Mouse (Mus musculus): ENCODE results near the gene Dnah7b. TPM values are rescaled to one million over a fixed set of nuclear protein-coding genes. Genes with fewer than 3 reads are reported as not detected.
"Not testable (repeated sequence)": the region's sequence is repeated elsewhere in the genome, so short reads cannot be mapped to it uniquely, and the experiment has no call there.

The Dnah7b gene
- total RNA-seq, 2 experiments from 2014 or later: 0.64 to 0.69 TPM

DNA sequence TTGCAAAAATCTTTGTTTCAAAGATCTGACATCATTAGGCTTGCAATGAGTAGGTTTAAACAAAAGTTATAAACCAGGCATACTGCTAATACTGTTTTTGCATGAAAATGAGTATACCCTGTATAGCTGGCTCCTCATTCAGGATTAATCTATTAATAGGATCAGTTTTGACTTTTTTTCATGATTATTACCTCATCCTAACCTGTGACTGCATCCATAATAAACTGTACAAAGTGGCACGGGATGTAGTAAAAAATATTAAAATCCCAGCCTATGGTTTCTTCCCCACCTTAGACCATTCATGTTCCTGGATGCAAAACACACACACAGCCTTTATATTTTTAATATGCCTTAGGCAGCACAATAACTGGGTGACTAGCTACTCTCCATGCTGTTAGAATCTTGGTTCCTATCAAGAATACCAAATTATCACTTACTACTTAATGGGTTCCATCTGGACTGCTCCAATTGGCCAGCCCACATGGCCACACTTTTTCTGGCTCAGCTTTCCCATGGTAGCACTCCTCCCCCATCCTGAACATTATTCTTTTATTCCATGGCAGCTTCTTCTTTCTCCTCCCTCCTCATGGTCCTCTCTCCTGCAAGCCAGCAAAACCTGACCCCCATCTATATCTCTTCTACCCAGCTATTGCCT is 212.9 kb downstream of the Dnah7b start:
- intact Hi-C loops (cut with DNase I): not testable (repeated sequence)

GRCm38 (mm10) chr1:46294451-46294850 is 228.3 kb downstream of the Dnah7b start:
- intact Hi-C loops (cut with DNase I): not testable (repeated sequence)

More for the DNA sequence above, 212.9 kb downstream of the Dnah7b start:
- not testable (repeated sequence) for DNase-seq

GRCm38 (mm10) chr1:46325942-46326341 is 259.8 kb downstream of the Dnah7b start:
- DNase-seq; intact Hi-C loops (cut with DNase I): not testable (repeated sequence)

More at GRCm38 (mm10) chr1:46294451-46294850, 228.3 kb downstream of the Dnah7b start:
- not testable (repeated sequence) for DNase-seq

- DNase-seq; intact Hi-C loops (cut with DNase I): not testable (repeated sequence)
Observed at GRCm38 (mm10) chr1:46345301-46345700, 279.2 kb downstream of the Dnah7b start.

DNA sequence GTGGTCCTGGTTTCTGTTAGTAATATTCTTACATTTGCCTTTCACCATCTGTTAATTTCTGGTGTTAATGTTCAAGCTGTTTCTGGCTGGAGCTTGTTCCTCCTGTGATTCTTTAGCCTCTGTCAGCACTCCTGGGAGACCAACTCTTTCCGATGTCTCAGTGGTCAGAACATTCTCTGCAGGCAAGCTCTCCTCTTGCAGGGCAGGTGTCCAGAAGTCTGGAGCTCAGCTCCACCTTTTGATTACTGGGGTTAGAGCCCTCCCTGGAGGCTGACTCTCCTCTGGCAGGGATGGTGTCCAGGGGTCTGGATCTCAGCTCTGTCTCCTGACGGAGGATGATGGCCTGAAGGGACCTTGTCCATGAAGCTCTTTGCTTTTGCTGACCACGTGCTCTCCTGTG is 314.5 kb downstream of the Dnah7b start:
- intact Hi-C loops (cut with DNase I); DNase-seq: not testable (repeated sequence)

DNA sequence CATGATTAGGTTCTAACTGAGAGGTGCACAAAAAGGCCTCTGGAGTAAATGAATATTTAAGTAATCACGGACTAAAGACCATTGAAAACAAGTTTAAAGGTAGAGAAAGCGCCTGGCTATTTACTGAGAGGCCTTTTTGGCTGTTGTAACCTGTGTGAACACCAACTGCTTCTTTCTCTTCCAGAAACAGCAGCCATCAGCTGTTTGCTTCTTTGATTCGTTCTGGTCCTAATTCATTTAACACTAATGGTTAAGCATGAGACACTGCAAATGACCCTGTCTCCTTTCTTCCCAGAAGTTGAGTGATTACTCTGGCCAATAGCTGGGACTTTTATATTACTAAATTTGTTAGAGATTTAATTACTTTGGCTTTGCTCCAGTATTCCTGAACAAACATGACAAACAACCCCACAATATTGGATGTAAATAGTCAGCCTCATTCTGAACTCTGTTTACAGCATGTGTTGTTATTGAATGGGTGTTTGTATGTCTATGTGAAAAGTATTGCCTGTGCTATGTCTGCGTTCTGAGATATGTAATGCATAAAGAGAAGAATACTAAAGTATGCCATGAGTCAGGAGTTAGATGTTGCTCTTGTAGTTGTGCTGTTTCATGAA is 328.7 kb downstream of the Dnah7b start:
- DNase-seq; intact Hi-C loops (cut with DNase I): not testable (repeated sequence)

DNA sequence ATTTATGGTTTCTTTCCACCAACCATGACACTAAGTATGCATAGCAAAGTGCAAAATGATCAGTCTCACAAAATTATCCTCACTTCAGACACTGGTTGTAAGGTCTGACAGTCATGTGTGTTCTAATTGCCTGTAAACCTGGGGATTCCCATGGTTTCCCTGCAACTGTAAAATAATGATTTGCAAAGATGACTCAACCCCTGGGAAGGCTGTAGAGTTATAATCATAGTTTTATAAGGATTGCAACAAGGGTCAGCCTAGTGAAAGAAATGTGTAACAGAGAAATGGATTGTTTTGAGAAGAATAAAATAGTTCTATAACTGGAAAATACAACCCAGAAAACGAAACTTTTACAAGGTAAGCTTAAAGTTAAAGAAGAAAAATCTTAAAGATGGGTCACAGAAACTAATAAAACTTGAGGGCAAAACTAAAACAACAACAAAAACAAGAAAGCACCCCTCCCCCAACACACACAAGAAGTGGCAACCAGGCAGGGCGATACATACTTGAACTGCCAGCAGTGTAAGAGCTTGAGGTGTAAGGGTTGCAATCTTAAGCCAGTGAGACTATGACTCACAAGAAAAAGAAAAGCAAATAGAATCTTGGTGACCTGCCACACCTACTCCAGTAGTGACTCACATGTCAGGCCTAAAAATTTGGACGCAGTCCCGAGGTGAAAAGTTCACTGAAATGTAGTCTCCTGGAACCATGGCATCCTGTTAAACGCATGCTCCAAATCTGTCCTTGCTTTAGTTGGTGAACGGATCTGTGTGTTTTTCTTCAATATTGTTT is 342.4 kb downstream of the Dnah7b start:
- peak in 1 of 2 experiments; percentile 14 for DNase-seq
- intact Hi-C loops (cut with DNase I): no loop called here

DNA sequence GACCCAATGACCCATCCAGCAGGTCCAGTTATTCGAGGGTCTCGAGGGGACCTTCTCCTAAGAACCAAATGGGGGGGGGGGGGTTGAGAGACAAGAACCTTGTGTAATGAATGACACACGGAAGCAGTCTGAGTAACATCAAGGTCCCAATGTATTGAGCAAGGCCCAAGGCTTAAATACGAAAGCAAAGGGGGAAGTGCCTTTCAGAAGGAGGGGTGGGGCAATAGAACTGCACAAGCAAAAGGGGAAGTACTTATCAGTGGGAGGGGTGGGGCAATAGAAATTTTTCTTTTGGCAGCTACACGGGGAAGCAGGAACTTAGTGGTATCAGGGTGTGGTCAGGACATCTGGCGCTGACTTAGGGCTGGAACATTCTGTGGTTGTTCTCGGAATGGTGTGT is 348.7 kb downstream of the Dnah7b start:
- DNase-seq: not testable (repeated sequence)
- intact Hi-C loops (cut with DNase I): loop anchor here (5.0 kb wide), 1 partner anchor 597 kb away; no protein-coding TSS in a partner anchor

DNA sequence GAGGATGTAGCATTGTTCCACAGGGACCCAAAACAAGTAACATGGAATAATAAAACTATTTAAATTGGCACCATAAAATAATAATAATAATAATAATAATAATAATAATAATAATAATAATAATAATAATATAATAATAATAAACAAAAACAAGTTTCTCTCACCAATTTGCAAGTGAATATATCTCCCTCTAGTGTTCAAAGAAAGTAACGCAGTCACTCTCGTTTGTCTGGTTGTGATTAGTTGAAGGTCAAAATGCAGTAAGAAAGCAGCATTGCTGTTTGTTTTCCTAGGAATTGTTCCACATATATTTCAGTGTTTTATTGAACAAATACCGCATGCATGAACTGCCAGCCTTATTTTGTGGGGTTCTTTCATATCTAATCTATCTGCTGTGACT is 350.8 kb downstream of the Dnah7b start:
- intact Hi-C loops (cut with DNase I): loop anchor here (2.0 to 5.0 kb wide), 2 partner anchors 350 to 600 kb away; partner anchors contain the start of gene Dnah7b
- peak in 1 of 2 experiments; percentile 16 for DNase-seq

DNA sequence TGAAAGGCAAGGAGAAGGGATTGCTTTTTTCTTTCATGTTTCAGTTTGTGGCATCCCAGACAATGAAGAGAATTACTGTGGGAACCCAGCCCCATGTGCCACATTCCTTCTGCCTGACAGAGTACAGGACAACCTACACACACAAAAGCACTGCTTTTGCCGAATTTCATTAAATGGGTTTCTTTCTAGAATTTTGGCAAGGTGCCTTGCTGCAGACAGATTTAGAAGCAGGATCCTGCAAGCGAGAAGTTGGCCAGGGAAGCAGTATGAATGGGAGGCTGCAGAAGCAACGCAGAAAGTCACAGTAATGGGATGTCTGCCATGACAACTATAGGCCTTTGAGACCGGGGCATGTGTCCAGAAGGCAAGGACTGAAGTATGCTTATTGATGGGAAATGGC is 352.9 kb downstream of the Dnah7b start:
- peak in 1 of 2 experiments; percentile 13 for DNase-seq
- intact Hi-C loops (cut with DNase I): loop anchor here (5.0 kb wide), 1 partner anchor 602 kb away; no protein-coding TSS in a partner anchor

Other genes starting within 250 kb of the Dnah7b start
- not detected for gene Gm5269, start 176.0 kb upstream of the Dnah7b start, total RNA-seq (2021)
- gene Slc40a1, start 139.8 kb upstream of the Dnah7b start, total RNA-seq (2021): 10 to 100 TPM; 15.2 to 19.4 TPM